Mouse (Mus musculus) right cerebral cortex, adult 18-20 months (tissue): ENCODE data around the gene Klhl11.
A peak's percentile ranks its signal among the peaks of the same experiment; 100 is the strongest.

Experiments
- DNase-seq: peaks from one replicate; pipeline ENCODE4 v3.0.0; 2022; ENCODE audit warnings: mixed read lengths

The Klhl11 gene

DNA sequence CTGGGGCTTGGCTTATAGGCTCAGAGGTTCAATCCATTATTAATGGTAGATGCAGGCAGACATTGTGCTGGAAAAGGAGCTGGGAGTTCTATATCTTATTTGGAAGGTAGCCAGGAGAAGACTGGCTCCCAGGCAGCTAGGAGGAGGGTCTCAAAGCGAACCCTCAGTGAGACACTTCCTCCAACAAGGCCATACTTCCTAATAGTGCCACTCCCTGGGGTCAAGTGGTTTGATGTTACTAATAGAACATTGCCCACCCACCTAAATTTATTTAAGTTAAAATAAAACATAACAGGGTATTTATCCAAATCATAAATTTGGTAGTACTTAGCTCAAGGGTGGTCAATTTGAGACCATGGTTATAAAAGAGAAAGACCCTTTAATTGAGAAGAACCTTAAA is 6.7 kb downstream of the Klhl11 start:
- DNase-seq: no peak

DNA sequence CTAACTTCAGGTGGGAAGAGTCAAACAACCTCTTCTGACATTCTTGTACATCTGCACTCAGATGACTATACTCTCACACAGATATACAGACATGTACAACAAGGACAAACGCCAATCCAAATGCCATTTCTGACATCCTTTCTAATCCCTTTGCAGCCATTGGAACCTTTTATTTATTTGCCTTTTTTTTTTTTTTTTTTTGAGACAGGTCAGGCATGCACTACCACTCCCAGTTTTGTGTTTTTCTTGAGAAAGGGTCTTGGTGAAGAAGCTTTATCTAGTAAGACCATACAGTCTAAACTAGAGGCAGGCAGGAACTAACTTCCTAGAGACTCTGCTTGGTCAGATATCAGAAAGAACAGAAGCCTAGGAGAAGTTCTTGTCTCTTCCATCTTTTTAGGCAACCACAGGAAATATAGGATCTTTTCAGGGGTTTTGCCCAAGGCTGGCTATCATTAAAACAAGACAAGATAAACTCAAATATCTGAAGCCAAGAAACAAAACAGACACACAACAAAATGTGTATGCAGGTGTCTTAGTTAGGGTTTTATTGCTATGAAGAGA is 7.2 kb downstream of the Klhl11 start:
- DNase-seq: no peak

GRCm38 (mm10) chr11:100462699-100463098 is 9.8 kb downstream of the Klhl11 start:
- peak; percentile 37 for DNase-seq

DNA sequence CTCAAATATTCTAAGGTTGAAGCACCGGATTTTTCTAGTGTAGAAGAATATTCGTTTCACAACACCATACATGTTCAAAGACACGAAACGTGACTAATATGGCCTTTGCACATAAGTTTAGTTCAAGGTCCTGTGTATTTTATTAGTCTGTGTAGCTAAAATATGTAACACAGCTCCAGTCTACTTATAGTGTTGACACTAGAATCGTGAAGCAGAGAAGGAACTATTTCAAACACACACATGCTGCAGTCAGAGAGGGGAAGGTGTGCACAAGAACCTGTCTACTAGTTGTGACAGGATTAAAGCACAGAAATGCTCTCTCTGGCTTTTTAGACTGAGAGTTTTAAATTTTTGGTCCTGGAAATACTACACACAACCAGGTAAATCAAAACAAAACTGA is 14.8 kb downstream of the Klhl11 start:
- DNase-seq: no peak

DNA sequence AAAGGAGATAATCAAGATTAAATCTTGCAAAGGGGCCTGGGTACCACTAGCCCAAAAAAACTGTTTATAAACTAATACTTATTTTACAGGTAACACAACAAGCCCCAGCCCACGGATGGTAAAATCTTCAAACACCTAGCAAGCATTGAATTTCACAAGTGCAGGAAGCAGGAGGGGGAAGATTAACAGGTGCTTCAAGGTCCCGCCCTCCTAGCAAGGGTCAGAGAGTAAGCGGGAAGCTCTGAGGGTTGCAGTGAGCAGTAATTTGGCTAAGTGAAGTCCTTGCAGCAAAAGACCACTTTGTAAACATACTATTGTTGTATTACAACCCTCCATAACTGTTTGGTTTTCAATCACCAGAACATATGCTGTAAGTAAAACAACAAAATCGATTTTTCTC is 15.3 kb downstream of the Klhl11 start:
- no peak for DNase-seq

DNA sequence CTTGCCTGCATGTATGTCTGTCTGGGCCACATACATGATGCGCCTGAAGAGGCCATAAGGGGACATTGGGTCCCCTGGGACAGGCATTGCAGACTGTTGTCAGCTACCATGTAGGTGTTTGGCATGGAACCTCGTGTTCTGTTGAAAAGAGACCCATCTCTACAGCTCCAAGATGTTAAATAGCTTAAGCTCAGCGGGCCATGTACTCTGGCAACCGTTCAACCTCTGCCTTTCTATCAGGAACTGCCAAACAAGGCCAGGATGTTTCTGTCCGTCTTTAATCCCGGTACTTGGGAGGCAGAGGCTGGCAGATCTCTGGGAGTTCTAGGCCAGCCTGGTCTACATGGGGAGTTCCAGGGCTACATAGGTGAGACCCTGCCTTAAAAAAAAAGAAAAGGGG is 29.9 kb downstream of the Klhl11 start:
- DNase-seq: no peak

GRCm38 (mm10) chr11:100441797-100442196 is 30.7 kb downstream of the Klhl11 start, which contains the start of the genes Nt5c3b and Klhl10:
Nt5c3b (minus strand) TSS chr11:100441808.
Klhl10 (plus strand) TSS chr11:100441917.
- DNase-seq: no peak

GRCm38 (mm10) chr11:100440691-100441522 is 31.6 kb downstream of the Klhl11 start:
- peak; percentile 88 for DNase-seq

DNA sequence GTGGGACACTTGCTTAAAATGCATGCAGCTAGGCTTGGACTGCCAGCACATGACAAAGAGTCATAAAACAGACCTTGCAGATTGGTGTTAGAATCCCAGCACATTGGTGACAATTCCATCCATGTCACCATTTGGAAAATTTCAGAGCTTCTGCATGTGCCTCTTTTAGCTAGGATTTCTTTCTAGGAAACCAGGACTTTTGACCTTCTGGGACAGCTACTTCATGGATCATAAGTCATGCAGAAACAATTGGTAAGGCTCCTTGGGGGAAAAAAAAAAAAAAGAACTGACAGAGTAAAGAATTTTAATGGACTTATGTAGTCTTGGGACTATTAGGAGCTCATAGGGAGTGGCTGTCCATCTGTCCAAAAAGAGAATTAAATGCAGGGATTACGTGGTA is 34.6 kb downstream of the Klhl11 start:
- no peak for DNase-seq

DNA sequence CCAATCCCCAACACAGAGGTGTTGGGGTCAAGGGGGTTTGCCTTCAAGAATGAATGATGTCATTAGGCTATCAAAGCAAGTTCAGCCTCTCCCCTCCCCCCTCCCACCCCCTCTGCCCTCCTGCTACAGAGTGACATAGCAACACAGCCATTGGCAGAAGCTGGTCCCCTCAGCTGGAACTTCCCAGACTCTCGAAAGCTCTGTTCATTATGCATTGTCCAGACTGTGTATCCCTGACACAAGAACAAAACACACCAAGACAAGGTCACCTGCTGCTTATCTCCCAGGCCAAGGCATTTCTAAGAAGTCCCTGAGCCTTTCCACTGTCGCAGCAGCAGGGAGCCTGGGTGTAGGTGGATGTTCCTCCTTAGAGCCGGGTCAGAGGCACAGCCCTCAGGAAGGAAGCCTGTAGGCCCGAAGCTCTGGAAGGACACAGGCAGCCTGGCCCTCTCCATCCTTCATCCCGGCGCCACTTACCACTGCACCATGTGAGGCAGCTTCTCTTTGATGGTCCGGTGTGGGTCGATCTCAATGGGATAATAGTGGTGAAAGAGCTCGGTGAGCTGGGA is 36.8 kb downstream of the Klhl11 start:
- DNase-seq: no peak

- DNase-seq: no peak
Observed at GRCm38 (mm10) chr11:100432002-100432401, 40.5 kb downstream of the Klhl11 start.

GRCm38 (mm10) chr11:100430052-100430451 is 42.5 kb downstream of the Klhl11 start:
- DNase-seq: no peak

DNA sequence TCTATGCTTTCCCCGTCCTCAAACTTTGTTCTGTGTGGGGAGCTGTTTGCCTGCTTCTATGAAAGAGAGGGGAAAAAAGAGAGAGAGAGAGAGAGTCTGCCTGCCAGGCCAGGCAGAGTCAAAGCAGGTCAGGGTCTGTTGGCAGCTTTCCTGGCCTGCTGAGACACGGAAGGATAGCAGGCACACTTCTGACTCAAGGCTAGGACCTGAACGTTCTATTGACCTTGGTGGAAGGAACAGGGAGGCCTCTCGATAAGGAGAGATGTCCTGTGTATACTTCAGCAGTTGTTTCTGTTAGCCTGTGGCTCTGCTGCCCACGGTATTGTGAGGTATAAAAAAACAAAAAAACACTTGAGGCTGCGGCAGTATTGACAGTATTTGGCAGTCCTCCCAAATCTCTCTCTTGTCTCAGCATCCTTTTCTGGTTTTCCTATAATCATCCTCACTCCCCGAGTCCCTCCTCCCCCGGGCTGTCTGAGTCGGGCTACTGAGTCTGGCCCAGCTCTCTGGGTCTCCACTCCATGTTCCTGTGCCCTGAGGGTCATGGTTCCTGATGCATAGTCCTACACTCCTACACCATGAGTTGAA is 43.8 kb downstream of the Klhl11 start:
- DNase-seq: no peak

- no peak for DNase-seq
Observed at GRCm38 (mm10) chr11:100426820-100427219, 45.7 kb downstream of the Klhl11 start.

DNA sequence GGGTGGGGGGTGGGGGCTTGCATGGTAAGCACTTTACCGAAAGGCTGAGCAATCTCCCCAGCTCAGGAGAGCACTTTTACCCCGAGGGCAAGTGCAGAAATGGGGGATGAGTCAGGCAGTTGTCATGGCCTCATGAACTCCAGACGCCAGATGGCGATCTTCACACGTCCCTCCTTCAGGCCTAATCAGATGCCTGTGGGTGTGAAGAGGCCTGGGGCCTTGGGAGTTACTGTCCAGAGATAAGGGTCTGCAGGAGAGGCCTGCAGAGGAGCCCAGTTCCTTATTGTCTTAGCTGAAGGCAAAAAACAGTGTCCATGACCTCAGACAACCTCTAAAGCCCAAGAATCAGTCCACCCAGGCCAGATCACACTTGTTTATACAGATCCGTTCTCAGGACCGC is 46.7 kb downstream of the Klhl11 start:
- DNase-seq: peak; percentile 62

- DNase-seq: no peak
Observed at GRCm38 (mm10) chr11:100423836-100424235, 48.7 kb downstream of the Klhl11 start.

GRCm38 (mm10) chr11:100421537-100421936 is 51.0 kb downstream of the Klhl11 start:
- no peak for DNase-seq

DNA sequence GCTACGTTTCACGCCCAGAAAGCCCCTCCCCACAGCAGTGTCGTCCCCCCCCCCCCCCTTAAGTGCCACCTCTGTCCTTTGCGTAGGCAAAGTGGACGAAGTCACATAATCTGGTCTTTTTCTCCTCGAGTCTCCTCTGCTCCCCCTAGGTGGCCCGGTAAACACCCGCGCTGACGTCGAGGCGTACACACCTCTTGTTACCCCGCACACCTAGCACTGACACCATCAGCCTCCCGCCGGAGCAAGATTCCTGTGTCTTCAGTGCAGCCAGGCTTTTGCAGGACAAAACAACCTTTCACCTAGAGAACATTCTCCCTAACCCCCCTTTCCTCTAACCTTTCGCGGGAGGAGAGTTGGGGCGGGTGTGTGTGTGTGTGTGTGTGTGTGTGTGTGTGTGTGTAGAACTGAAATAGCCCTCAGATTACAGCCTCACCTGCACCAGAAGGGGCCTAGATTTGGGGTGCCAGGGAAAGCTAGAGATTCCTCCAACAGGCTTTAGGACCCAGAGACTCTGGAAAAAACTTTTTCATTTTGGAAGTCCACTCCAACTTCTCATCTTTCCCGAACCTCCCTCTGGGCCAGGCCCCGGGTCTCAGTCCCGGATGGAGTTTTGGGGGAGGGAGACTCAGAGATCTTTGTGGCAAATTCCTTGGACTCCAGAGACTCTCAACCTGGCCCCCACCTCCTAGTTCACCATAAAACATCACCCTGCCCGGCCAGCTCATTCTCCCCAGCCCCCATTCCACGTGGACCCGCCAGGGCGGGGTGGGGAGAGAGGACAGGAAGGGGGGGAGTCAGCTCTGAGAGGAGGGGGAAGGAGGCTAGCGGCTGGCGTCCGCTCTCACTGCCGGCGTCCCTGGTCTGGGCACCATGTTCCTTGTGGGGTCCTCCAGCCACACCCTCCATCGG is 57.4 kb downstream of the Klhl11 start, which contains the start of gene Fkbp10:
Fkbp10 (plus strand) TSS at position 784 of the 909 bp plus-strand sequence.
- no peak for DNase-seq

GRCm38 (mm10) chr11:100414021-100414913 is 58.3 kb downstream of the Klhl11 start, which contains the start of gene P3h4:
P3h4 (minus strand) TSS chr11:100414836.
- peak; percentile 75 for DNase-seq

GRCm38 (mm10) chr11:100413541-100413940 is 59.0 kb downstream of the Klhl11 start:
- no peak for DNase-seq
